Mouse (Mus musculus): Measurements from ENCODE around the gene Snrnp25.

Gene Snrnp25

DNA sequence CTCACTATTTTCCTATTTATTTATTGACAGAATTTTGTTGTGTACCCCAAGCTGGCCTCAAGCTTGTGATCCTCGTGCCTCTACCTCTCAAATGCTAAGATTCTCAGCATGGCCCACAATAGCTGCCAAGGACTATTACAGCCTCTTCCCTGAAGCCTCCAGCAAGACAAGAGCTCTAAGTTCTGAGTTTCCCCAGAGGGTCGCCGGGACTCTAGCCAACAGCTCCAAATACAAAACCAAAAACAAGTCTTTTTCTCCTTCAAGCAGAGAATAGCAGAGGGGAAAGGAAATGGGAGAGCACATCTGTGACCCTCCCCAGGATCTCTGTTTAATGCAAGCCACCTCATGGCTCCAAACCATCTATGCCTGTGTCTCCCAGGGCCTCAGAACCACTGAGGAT, 38.8 kb downstream of the Snrnp25 start:
- no peak for DNase-seq (ENCODE audit: low read depth, low spot score)

DNA sequence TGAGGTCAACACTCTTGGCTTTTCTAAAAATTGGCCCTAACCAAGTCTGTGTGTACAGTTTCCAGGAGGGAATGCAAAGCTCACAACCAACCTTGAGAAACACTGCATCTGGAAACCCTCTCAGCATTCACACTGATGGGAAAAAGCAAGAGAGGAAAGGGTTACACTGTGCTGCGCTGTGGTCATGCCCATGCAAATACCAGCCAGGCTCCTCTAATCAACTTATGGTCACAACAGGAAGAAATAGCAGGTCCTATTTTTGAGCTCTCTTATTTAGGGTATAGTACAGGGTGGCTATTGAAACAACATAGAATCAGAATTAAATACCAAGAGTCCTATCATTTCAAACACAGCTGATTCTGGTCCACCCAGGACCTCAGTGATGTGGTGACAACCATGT, 39.4 kb downstream of the Snrnp25 start:
- no peak for DNase-seq (ENCODE audit: low read depth, low spot score)

DNA sequence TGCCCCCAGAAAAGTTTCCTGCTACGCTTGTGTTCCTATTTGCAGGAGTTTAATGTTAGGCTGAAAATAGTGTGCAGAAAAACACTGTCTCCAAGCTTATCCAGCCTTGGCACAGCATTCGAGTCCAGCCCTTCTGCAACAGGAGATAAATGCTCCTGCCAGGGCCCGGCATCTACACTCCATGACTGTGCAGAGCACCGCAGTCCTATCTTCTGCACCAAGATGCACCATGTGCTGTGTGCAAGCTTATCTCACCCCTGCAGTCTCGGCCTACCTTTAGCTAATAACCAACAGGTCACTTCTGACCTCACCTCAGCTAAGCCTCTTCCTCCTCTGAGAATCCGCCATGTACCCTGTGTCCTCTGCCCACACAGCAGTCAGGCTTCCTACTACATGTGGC, 40.4 kb downstream of the Snrnp25 start:
- no peak for DNase-seq (ENCODE audit: low read depth, low spot score)

DNA sequence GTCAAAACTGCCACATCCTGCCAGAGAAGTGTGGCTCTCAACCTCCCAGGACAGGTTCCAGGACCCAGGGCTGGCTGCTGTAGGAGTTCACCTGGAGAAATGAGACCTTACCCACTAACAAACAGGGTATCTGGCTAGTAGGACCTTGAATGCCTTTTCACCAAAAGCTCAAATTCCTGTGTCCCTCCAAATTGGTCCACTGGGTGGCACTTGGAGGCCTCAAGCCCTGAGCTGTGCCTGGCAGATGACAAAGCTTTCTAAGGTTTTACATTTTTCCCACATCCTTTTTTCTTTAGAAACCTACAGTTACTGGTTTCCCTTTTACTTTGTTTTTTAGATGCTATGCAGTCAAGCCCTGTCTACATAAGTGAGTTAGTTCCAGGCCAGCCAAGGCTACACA, 41.9 kb downstream of the Snrnp25 start:
- no peak for DNase-seq (ENCODE audit: low read depth, low spot score)

DNA sequence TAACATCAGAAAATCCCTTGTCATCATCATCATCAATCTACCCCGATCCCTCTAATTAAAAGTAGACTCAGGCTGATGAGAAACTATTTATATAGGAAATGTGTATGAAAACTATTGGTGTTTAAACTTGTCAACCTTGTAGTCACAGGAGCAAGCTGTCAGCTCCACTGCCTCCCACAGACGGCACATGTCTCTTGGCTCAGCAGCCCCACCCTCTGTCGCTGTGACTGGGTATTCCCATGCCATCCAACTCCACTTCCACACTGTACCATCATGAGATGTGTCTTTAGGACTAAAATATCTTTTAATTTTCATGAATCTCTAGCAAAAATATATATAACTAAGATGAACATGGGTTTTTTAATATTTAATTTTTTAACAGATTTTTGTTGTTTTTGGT, 43.1 kb downstream of the Snrnp25 start:
- DNase-seq (ENCODE audit: low read depth, low spot score): no peak

DNA sequence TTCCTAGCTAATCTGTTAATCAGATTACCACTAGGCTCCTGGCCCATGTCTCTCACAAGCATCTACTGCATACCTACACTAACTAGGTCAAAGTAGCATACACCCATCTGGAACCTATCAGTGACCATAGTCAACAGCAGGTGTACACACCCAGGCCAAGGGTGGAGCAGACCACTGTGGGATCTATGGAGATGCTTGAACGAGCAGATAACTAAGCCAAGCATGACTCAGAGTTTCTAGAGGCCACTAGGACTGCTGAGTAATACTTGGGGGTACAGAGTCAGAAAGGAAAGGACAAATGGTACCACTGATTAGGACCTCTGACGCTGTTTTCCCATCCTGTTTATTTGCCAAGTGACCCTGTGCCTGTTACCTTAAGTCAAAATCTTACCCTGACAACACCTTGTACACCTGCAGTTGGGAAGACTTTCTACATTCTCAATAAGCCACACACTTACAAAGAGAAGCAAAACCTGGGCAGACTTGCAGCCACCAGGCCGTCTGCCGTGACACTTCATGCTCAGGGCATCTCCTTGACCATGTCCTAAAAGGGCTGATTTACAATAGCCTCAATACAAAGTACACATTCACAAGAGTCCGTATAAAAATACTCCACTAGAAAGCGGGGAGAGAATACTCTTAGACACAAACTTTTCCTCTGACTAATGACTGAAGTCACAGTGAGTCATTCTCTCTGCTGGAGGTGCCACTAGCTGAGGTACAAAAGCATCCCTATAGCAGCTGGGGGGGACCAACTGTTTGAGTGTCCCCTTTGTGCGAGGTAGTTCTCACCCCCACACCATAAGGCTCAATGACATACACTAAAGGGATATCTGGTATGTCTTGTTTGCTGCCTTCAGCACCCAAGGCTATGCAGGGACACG, 45.9 kb downstream of the Snrnp25 start:
- no peak for DNase-seq (ENCODE audit: low read depth, low spot score)

DNA sequence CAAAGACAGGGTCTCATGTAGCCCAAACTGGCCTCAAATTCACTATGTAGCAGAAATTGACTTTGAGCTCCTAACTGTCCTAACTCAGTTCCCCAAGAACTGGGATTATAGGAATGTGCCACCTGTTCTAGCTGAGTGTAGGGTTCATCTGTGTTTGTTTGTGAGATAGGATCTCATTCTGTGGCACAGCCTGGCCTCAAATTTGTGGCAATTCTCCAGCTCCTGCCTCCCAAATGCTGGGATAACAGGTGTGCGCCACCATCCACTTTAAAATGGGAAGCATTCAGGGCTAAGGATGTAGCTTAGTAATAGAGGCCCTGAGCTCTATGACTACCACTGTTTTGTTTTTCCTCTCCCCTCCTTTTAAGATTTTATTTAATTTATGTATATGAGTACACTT, 47.9 kb downstream of the Snrnp25 start:
- no peak for DNase-seq (ENCODE audit: low read depth, low spot score)

DNA sequence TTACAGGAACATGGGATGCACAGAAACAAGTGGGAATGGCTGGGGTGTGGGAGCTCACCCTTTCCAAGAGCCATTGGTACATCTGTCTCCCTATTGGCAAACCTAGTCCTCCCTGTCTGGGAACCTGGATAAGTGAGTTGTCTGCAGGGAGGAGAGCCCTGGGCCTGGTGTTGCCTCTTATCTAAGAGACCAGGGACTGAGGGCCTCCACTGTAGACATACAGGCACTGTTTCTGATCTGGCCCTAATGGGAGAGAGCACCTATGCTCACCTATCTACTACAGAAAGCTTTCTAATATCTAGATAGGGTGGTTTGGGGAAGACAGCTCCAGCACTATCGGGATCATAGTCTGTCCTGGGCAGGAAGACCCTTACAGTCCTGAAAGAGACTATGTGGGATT, 50.9 kb downstream of the Snrnp25 start:
- no peak for DNase-seq (ENCODE audit: low read depth, low spot score)

DNA sequence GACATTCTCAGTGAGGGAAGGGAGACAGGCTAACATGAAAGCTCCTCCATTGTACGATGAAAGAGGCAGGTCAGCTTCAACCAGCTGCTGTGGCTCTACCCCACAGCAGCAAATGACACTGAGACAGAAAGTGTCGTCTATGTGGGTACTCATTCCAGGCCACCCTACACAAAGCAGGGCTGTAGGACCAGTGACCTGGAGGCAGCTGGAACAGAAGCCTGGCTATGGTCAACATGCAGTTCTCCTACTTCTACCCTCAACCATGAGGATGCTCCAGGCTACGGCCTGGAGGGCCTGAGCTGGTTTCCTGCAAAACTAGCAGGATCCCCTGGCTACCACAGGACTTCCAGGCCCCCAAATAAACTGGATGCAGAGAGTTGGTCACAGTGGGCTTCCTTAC, 51.4 kb downstream of the Snrnp25 start:
- no peak for DNase-seq (ENCODE audit: low read depth, low spot score)
